Mouse (Mus musculus): ENCODE data around the gene Cdh10. TPM values are rescaled to one million over a fixed set of nuclear protein-coding genes. Genes with fewer than 3 reads are reported as not detected.

Cdh10 gene
- polyA plus RNA-seq, 1 experiment = 0.11 TPM

GRCm38 (mm10) chr15:18886673-18887072 is 67.9 kb downstream of the Cdh10 start:
- 70% methylated on average over 2 of the region's 2 CpGs for WGBS
- TF ChIP-seq CTCF (conservative IDR thresholded peaks at IDR 0.05; ENCODE audit: insufficient read depth, insufficient read length, low read depth, low read length) = no peak
- no peak for TF ChIP-seq POLR2A (IDR thresholded peaks at IDR 0.05; ENCODE audit: low read depth, low read length)
- Histone ChIP-seq H3K27ac (ENCODE audit: insufficient read depth, low read depth, low read length) (no peak overlapping the region), H3K4me1 (ENCODE audit: control insufficient read depth, insufficient read depth, low read length) (no peaks in the 10 kb centered on the region), H3K27me3 (replicated peaks; ENCODE audit: control insufficient read depth, insufficient read depth, low read length) (no peaks in the 10 kb centered on the region), H3K4me3 (ENCODE audit: insufficient read depth, low read depth, low read length) (no peak overlapping the region), H3K36me3 (ENCODE audit: control insufficient read depth, insufficient read depth, low read length) (no peaks in the 10 kb centered on the region)
- no peak for DNase-seq

- 65% methylated on average over 2 of the region's 2 CpGs for WGBS
- no peak for DNase-seq
These were observed 70.2 kb downstream of the Cdh10 start for GRCm38 (mm10) chr15:18888912-18889311.

GRCm38 (mm10) chr15:18890358-18890757 is 71.6 kb downstream of the Cdh10 start:
- H3K27ac ChIP-seq (ENCODE audit: insufficient read depth, low read depth, low read length) = no peak overlapping the region
- H3K27me3 ChIP-seq (replicated peaks; ENCODE audit: control insufficient read depth, insufficient read depth, low read length) = no peaks in the 10 kb centered on the region
- no peak for DNase-seq
- H3K4me3 ChIP-seq (ENCODE audit: insufficient read depth, low read depth, low read length) = no peak overlapping the region
- H3K4me1 ChIP-seq (ENCODE audit: control insufficient read depth, insufficient read depth, low read length) = no peaks in the 10 kb centered on the region
- no peaks in the 10 kb centered on the region for H3K36me3 ChIP-seq (ENCODE audit: control insufficient read depth, insufficient read depth, low read length)
- TF ChIP-seq POLR2A (IDR thresholded peaks at IDR 0.05; ENCODE audit: low read depth, low read length) (no peak), CTCF (conservative IDR thresholded peaks at IDR 0.05; ENCODE audit: insufficient read depth, insufficient read length, low read depth, low read length) (no peak)
- WGBS = 89% methylated on average over 8 of the region's 8 CpGs

More at GRCm38 (mm10) chr15:18888912-18889311, 70.2 kb downstream of the Cdh10 start:
- H3K4me3 ChIP-seq (ENCODE audit: insufficient read depth, low read depth, low read length) = no peak overlapping the region
- TF ChIP-seq CTCF (conservative IDR thresholded peaks at IDR 0.05; ENCODE audit: insufficient read depth, insufficient read length, low read depth, low read length) (no peak), POLR2A (IDR thresholded peaks at IDR 0.05; ENCODE audit: low read depth, low read length) (no peak)
- no peaks in the 10 kb centered on the region for H3K27me3 ChIP-seq (replicated peaks; ENCODE audit: control insufficient read depth, insufficient read depth, low read length)
- no peaks in the 10 kb centered on the region for H3K4me1 ChIP-seq (ENCODE audit: control insufficient read depth, insufficient read depth, low read length)
- no peak overlapping the region for H3K27ac ChIP-seq (ENCODE audit: insufficient read depth, low read depth, low read length)
- H3K36me3 ChIP-seq (ENCODE audit: control insufficient read depth, insufficient read depth, low read length) = no peaks in the 10 kb centered on the region

GRCm38 (mm10) chr15:18900776-18901175 is 82.0 kb downstream of the Cdh10 start:
- no peak for DNase-seq

GRCm38 (mm10) chr15:18904131-18904530 is 85.4 kb downstream of the Cdh10 start:
- WGBS = 49% methylated on average over 2 of the region's 2 CpGs
- no peaks in the 10 kb centered on the region for H3K4me1 ChIP-seq (ENCODE audit: control insufficient read depth, insufficient read depth, low read length)
- no peak for DNase-seq

More at GRCm38 (mm10) chr15:18900776-18901175, 82.0 kb downstream of the Cdh10 start:
- no peaks in the 10 kb centered on the region for H3K27me3 ChIP-seq (replicated peaks; ENCODE audit: control insufficient read depth, insufficient read depth, low read length)
- no peak overlapping the region for H3K4me3 ChIP-seq (ENCODE audit: insufficient read depth, low read depth, low read length)
- H3K4me1 ChIP-seq (ENCODE audit: control insufficient read depth, insufficient read depth, low read length) = no peaks in the 10 kb centered on the region
- TF ChIP-seq CTCF (conservative IDR thresholded peaks at IDR 0.05; ENCODE audit: insufficient read depth, insufficient read length, low read depth, low read length) (no peak), POLR2A (IDR thresholded peaks at IDR 0.05; ENCODE audit: low read depth, low read length) (no peak)
- H3K27ac ChIP-seq (ENCODE audit: insufficient read depth, low read depth, low read length) = no peak overlapping the region
- H3K36me3 ChIP-seq (ENCODE audit: control insufficient read depth, insufficient read depth, low read length) = no peaks in the 10 kb centered on the region

GRCm38 (mm10) chr15:18910612-18911011 is 91.9 kb downstream of the Cdh10 start:
- TF ChIP-seq CTCF (conservative IDR thresholded peaks at IDR 0.05; ENCODE audit: insufficient read depth, insufficient read length, low read depth, low read length) (no peak), POLR2A (IDR thresholded peaks at IDR 0.05; ENCODE audit: low read depth, low read length) (no peak)
- H3K27me3 ChIP-seq (replicated peaks; ENCODE audit: control insufficient read depth, insufficient read depth, low read length) = no peaks in the 10 kb centered on the region
- H3K27ac ChIP-seq (ENCODE audit: insufficient read depth, low read depth, low read length) = no peak overlapping the region
- no peak overlapping the region for H3K4me3 ChIP-seq (ENCODE audit: insufficient read depth, low read depth, low read length)
- no peaks in the 10 kb centered on the region for H3K4me1 ChIP-seq (ENCODE audit: control insufficient read depth, insufficient read depth, low read length)
- no peaks in the 10 kb centered on the region for H3K36me3 ChIP-seq (ENCODE audit: control insufficient read depth, insufficient read depth, low read length)
- WGBS = 76% methylated on average over 4 of the region's 4 CpGs
- no peak for DNase-seq

More at GRCm38 (mm10) chr15:18904131-18904530, 85.4 kb downstream of the Cdh10 start:
- no peak overlapping the region for H3K4me3 ChIP-seq (ENCODE audit: insufficient read depth, low read depth, low read length)
- TF ChIP-seq POLR2A (IDR thresholded peaks at IDR 0.05; ENCODE audit: low read depth, low read length) (no peak), CTCF (conservative IDR thresholded peaks at IDR 0.05; ENCODE audit: insufficient read depth, insufficient read length, low read depth, low read length) (no peak)
- no peak overlapping the region for H3K27ac ChIP-seq (ENCODE audit: insufficient read depth, low read depth, low read length)
- no peaks in the 10 kb centered on the region for H3K27me3 ChIP-seq (replicated peaks; ENCODE audit: control insufficient read depth, insufficient read depth, low read length)
- no peaks in the 10 kb centered on the region for H3K36me3 ChIP-seq (ENCODE audit: control insufficient read depth, insufficient read depth, low read length)

GRCm38 (mm10) chr15:18925392-18926117 is 106.8 kb downstream of the Cdh10 start:
- Histone ChIP-seq H3K27me3 (replicated peaks; ENCODE audit: control insufficient read depth, insufficient read depth, low read length) (no peaks in the 10 kb centered on the region), H3K4me3 (ENCODE audit: insufficient read depth, low read depth, low read length) (no peak overlapping the region), H3K27ac (ENCODE audit: insufficient read depth, low read depth, low read length) (no peak overlapping the region), H3K4me1 (ENCODE audit: control insufficient read depth, insufficient read depth, low read length) (no peaks in the 10 kb centered on the region), H3K36me3 (ENCODE audit: control insufficient read depth, insufficient read depth, low read length) (no peaks in the 10 kb centered on the region)
- no peak for DNase-seq
- TF ChIP-seq CTCF (conservative IDR thresholded peaks at IDR 0.05; ENCODE audit: insufficient read depth, insufficient read length, low read depth, low read length) = no peak
- no peak for TF ChIP-seq POLR2A (IDR thresholded peaks at IDR 0.05; ENCODE audit: low read depth, low read length)
- 80% methylated on average over 1 of the region's 1 CpGs for WGBS

Measured in kidney, adult 2 months (tissue).